Mouse (Mus musculus) C2C12 (cell line): ENCODE measurements around the gene Vangl2.

Experiments used
- CEBPB ChIP-seq: IDR thresholded peaks from one replicate; pipeline ENCODE4 v1.6.1; 2011; ENCODE audit warnings: low read depth, mild to moderate bottlenecking, control low read depth, moderate library complexity
- CTCF ChIP-seq: IDR thresholded peaks from one replicate; pipeline ENCODE4 v1.5.1; 2011; ENCODE audit not compliant: control insufficient read depth, insufficient read depth, insufficient read length
- FOSL1 ChIP-seq: IDR thresholded peaks from one replicate; pipeline ENCODE4 v1.8.0; 2011; ENCODE audit warnings: mild to moderate bottlenecking, low read length; ENCODE audit not compliant: poor library complexity, insufficient read depth, severe bottlenecking
- MAX ChIP-seq: IDR thresholded peaks from one replicate; pipeline ENCODE4 v1.6.1; 2011; ENCODE audit warnings: mild to moderate bottlenecking, control low read depth
- MYOD1 ChIP-seq: IDR thresholded peaks from one replicate; pipeline ENCODE4 v1.6.1; 2011; ENCODE audit warnings: low read depth; ENCODE audit not compliant: control insufficient read depth, insufficient read length
- MYOG ChIP-seq: IDR thresholded peaks from one replicate; pipeline ENCODE4 v1.6.1; 2011; ENCODE audit not compliant: control insufficient read depth, insufficient read length; ENCODE audit errors: extremely low read depth
- USF1 ChIP-seq: IDR thresholded peaks from one replicate; pipeline ENCODE4 v1.6.1; 2011; ENCODE audit warnings: low read depth, mild to moderate bottlenecking, control low read depth, moderate library complexity

GRCm38 (mm10) chr1:171998820-171999597, 29.2 kb downstream of the Vangl2 start:
- TF ChIP-seq USF1 (no peak), CTCF (no peak), CEBPB (no peak), MYOD1 (no peak), MAX (no peak), MYOG (no peak), FOSL1 (no peak)
